Mouse (Mus musculus): ENCODE data around the gene Igsf10. TPM values are rescaled to one million over a fixed set of nuclear protein-coding genes. Genes with fewer than 3 reads are reported as not detected.

Igsf10 gene
- polyA plus RNA-seq, 1 experiment, result 2.2 TPM

GRCm38 (mm10) chr3:59293437-59294199, 50.6 kb downstream of the Igsf10 start:
- DNase-seq (ENCODE audit: low read depth), result no peak

GRCm38 (mm10) chr3:59290551-59290950, 53.6 kb downstream of the Igsf10 start:
- peak; percentile 44 for DNase-seq (ENCODE audit: low read depth)

GRCm38 (mm10) chr3:59278620-59279019, 65.6 kb downstream of the Igsf10 start:
- DNase-seq (ENCODE audit: low read depth), result no peak

GRCm38 (mm10) chr3:59278254-59278533, 66.0 kb downstream of the Igsf10 start:
- no peak for DNase-seq (ENCODE audit: low read depth)

GRCm38 (mm10) chr3:59277502-59278253, 66.5 kb downstream of the Igsf10 start:
- no peak for DNase-seq (ENCODE audit: low read depth)

- DNase-seq (ENCODE audit: low read depth), result no peak
Observed at GRCm38 (mm10) chr3:59270811-59271210, 73.4 kb downstream of the Igsf10 start.

Other genes with a start within 250 kb of the Igsf10 start
- gene Gpr171, start 242.6 kb downstream of the Igsf10 start, polyA plus RNA-seq (2012; rRNA removed), result 0.11 and 0.16 TPM in 2 replicates
- 1.6 and 2.7 TPM in 2 replicates for gene P2ry14, start 190.8 kb downstream of the Igsf10 start, polyA plus RNA-seq (2012; rRNA removed)
- 0.51 and 0.76 TPM in 2 replicates for gene Gpr87, start 149.3 kb downstream of the Igsf10 start, polyA plus RNA-seq (2012; rRNA removed)
- 1.6 and 1.9 TPM in 2 replicates for gene P2ry13, start 133.5 kb downstream of the Igsf10 start, polyA plus RNA-seq (2012; rRNA removed)
- gene P2ry12, start 81.5 kb downstream of the Igsf10 start, polyA plus RNA-seq (2012; rRNA removed), result 2.8 and 5.7 TPM in 2 replicates

Measured in gonadal fat pad, adult 2 months (tissue).